Mouse (Mus musculus): ENCODE measurements around the gene B3gnt7. TPM values are rescaled to one million over a fixed set of nuclear protein-coding genes. Genes with fewer than 3 reads are reported as not detected.

B3gnt7 gene
- polyA plus RNA-seq, 1 experiment from 2014 or later = 6.8 TPM

DNA sequence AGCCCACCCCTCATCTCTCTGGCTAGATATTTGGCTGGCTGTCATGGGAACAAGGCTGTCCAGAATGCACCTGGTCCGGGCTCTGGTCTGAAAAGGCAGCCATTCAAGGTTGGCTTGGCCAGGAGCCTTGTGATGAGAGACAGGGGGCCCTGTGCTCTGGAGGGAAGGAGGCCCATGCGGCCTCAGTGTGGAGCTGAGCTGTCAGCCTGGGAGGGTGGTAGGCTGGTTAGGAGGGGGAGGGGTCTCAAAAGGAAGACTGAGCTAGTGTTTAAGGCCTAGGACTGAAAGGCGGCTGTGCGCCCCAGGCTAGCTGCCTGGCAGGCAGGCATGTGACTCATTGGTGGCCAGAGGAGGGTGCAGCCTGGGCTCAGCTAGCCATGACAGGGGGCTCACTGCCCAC, 8.2 kb upstream of the B3gnt7 start:
- no peak; the same call in 1 of the 2 replicates for ATAC-seq (ENCODE audit: low read depth)
- WGBS = 8% methylated on average over 4 of the region's 4 CpGs
- H3K4me1 ChIP-seq (ENCODE audit: control insufficient read depth, insufficient read depth, low read length) = no peaks in the 10 kb centered on the region

DNA sequence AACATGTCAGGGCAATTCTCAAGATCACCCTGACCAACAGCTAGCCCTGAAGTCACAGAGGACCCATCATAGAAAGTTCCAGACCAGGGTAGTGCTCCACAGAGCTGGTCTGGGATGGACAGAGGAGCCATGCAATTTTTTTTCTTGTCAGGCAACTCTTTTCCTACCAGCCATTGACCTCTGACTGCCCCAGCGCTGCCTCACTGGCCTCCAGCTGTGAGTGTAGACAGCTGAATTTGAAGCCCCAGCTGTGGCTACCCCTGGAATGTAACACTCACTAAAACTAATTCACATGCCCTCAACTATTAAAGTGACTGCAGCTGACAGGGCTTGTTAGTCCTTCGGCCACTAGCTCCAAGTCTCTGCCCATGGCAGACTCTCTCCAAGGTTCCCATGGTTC, 2.5 kb upstream of the B3gnt7 start:
- H3K27me3 ChIP-seq (ENCODE audit: control insufficient read depth, insufficient read depth, low read length) = peaks cover 20% of the 10 kb centered on the region; the same call in 1 of the 2 replicates
- no peak overlapping the region for H3K9ac ChIP-seq (replicated peaks; ENCODE audit: low read depth, low read length)
- no peaks in the 10 kb centered on the region for H3K9me3 ChIP-seq (ENCODE audit: control insufficient read depth, low read length)
- no peak overlapping the region for H3K4me3 ChIP-seq (ENCODE audit: low read depth, low read length)
- 0 out of 2 replicates have a peak, but pooled peaks cover 2% of the 10 kb centered on the region for H3K4me1 ChIP-seq (ENCODE audit: control insufficient read depth, insufficient read depth, low read length)
- H3K27ac ChIP-seq (ENCODE audit: low read depth, low read length) = no peak overlapping the region
- no peaks in the 10 kb centered on the region for H3K36me3 ChIP-seq (ENCODE audit: control insufficient read depth, insufficient read depth, low read length)
- no peak for ATAC-seq (ENCODE audit: low read depth)
- H3K4me2 ChIP-seq (ENCODE audit: low read depth, low read length) = no peak overlapping the region
- whole genome bisulfite sequencing = 8% methylated on average over 2 of the region's 2 CpGs

More for the DNA sequence above, 8.2 kb upstream of the B3gnt7 start:
- Histone ChIP-seq H3K9ac (replicated peaks; ENCODE audit: low read depth, low read length) (no peak overlapping the region), H3K4me2 (ENCODE audit: low read depth, low read length) (no peak overlapping the region), H3K9me3 (ENCODE audit: control insufficient read depth, low read length) (no peaks in the 10 kb centered on the region), H3K36me3 (ENCODE audit: control insufficient read depth, insufficient read depth, low read length) (no peaks in the 10 kb centered on the region), H3K27me3 (ENCODE audit: control insufficient read depth, insufficient read depth, low read length) (no peaks in the 10 kb centered on the region), H3K27ac (ENCODE audit: low read depth, low read length) (no peak overlapping the region), H3K4me3 (ENCODE audit: low read depth, low read length) (no peak overlapping the region)

DNA sequence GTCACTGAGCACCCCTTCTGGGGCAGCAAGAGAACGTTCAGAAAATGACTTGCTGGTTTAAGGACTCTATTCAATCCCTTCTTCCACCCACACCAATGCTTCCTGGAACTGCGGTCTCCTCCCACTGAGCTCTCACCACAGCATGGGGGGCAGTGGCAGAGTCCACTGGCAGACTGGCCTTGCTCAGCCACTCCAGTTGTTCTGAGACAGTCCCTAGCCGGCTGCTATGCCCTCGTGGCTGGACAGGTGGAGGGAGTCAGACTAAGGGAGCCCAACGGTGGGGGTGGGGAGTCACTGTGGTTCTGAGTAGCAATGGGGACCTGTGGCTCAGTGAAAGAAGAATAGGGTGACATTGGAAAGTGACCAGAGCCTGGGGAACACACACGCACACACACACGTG, 1.9 kb upstream of the B3gnt7 start:
- H3K9ac ChIP-seq (replicated peaks; ENCODE audit: low read depth, low read length) = no peak overlapping the region
- no peaks in the 10 kb centered on the region for H3K9me3 ChIP-seq (ENCODE audit: control insufficient read depth, low read length)
- no peak overlapping the region for H3K27ac ChIP-seq (ENCODE audit: low read depth, low read length)
- no peak for ATAC-seq (ENCODE audit: low read depth)
- 49% methylated on average over 7 of the region's 7 CpGs for whole genome bisulfite sequencing
- H3K36me3 ChIP-seq (ENCODE audit: control insufficient read depth, insufficient read depth, low read length) = no peaks in the 10 kb centered on the region
- 0 out of 2 replicates have a peak, but pooled peaks cover 2% of the 10 kb centered on the region for H3K4me1 ChIP-seq (ENCODE audit: control insufficient read depth, insufficient read depth, low read length)
- H3K4me3 ChIP-seq (ENCODE audit: low read depth, low read length) = no peak overlapping the region
- H3K4me2 ChIP-seq (ENCODE audit: low read depth, low read length) = no peak overlapping the region
- peaks cover 20% of the 10 kb centered on the region; the same call in 1 of the 2 replicates for H3K27me3 ChIP-seq (ENCODE audit: control insufficient read depth, insufficient read depth, low read length)

DNA sequence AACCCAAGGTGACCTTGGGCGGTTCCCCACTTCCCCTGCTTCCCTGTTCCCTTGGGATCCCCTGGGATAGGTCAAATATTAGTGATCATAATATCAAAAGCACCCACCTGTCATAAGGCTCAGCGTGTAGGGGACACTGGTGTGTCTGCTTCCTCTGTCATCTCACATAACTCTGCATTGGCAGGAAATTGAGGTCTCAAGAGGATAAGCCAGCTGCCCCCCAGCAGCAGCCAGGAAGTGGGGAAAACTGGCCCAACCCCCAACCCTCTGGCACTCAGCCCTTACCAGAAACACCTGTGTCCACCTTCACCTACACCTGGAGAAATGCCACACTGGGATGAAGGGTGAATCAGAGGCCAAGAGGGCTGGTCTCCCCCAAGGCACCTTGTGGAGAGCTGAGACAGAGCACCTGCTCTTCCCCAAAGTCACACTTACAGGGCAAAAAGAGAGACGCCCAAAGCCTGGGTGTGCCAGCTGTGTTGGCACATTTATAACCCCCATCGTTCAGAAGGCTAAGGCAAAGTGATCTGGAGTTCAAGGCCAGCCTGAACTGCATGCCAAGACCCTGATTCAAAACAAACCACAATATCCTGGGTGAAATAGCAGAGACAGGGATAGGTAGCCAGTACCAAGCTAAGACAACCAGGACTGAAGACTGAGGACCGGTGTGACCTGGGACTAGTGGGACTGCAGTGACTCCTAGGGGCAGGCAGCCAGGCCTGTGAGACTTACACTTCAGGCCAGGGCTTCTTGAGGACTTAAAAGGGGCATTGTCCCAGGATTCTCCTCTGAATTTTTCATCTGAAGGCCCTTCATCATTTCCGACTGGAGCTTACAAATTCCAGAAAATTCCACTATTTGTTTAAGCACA, 1.2 kb upstream of the B3gnt7 start:
- Histone ChIP-seq H3K9me3 (ENCODE audit: control insufficient read depth, low read length) (no peaks in the 10 kb centered on the region), H3K4me3 (ENCODE audit: low read depth, low read length) (no peak overlapping the region), H3K4me2 (ENCODE audit: low read depth, low read length) (no peak overlapping the region), H3K27ac (ENCODE audit: low read depth, low read length) (no peak overlapping the region), H3K4me1 (ENCODE audit: control insufficient read depth, insufficient read depth, low read length) (0 out of 2 replicates have a peak, but pooled peaks cover 2% of the 10 kb centered on the region), H3K27me3 (ENCODE audit: control insufficient read depth, insufficient read depth, low read length) (peaks cover 20% of the 10 kb centered on the region; the same call in 1 of the 2 replicates), H3K36me3 (ENCODE audit: control insufficient read depth, insufficient read depth, low read length) (no peaks in the 10 kb centered on the region), H3K9ac (replicated peaks; ENCODE audit: low read depth, low read length) (no peak overlapping the region)
- ATAC-seq (ENCODE audit: low read depth) = no peak
- WGBS = 48% methylated on average over 6 of the region's 6 CpGs

- H3K27me3 ChIP-seq (ENCODE audit: control insufficient read depth, insufficient read depth, low read length) = peaks cover 20% of the 10 kb centered on the region; the same call in 1 of the 2 replicates
- H3K4me2 ChIP-seq (ENCODE audit: low read depth, low read length) = peak overlapping the region; percentile 98
- 0 out of 2 replicates have a peak, but pooled peaks cover 2% of the 10 kb centered on the region for H3K4me1 ChIP-seq (ENCODE audit: control insufficient read depth, insufficient read depth, low read length)
- no peaks in the 10 kb centered on the region for H3K9me3 ChIP-seq (ENCODE audit: control insufficient read depth, low read length)
- no peak overlapping the region for H3K27ac ChIP-seq (ENCODE audit: low read depth, low read length)
- H3K4me3 ChIP-seq (ENCODE audit: low read depth, low read length) = peak overlapping the region; percentile 60
- ATAC-seq (ENCODE audit: low read depth) = peak; percentile 81
- H3K9ac ChIP-seq (replicated peaks; ENCODE audit: low read depth, low read length) = peak overlapping the region; percentile 66
- no peaks in the 10 kb centered on the region for H3K36me3 ChIP-seq (ENCODE audit: control insufficient read depth, insufficient read depth, low read length)
- under 1% methylated on average over 63 of the region's 65 CpGs for WGBS
Measured at GRCm38 (mm10) chr1:86303063-86303872, 636 bp downstream of the B3gnt7 start.

- Histone ChIP-seq H3K9me3 (ENCODE audit: control insufficient read depth, low read length) (no peaks in the 10 kb centered on the region), H3K4me3 (ENCODE audit: low read depth, low read length) (peak overlapping the region; percentile 60), H3K27me3 (ENCODE audit: control insufficient read depth, insufficient read depth, low read length) (peaks cover 20% of the 10 kb centered on the region; the same call in 1 of the 2 replicates), H3K9ac (replicated peaks; ENCODE audit: low read depth, low read length) (peak overlapping the region; percentile 66), H3K4me2 (ENCODE audit: low read depth, low read length) (peak overlapping the region; percentile 98), H3K4me1 (ENCODE audit: control insufficient read depth, insufficient read depth, low read length) (0 out of 2 replicates have a peak, but pooled peaks cover 2% of the 10 kb centered on the region), H3K27ac (ENCODE audit: low read depth, low read length) (no peak overlapping the region), H3K36me3 (ENCODE audit: control insufficient read depth, insufficient read depth, low read length) (no peaks in the 10 kb centered on the region)
- WGBS = 4% methylated on average over 15 of the region's 16 CpGs
- no peak for ATAC-seq (ENCODE audit: low read depth)
Measured at GRCm38 (mm10) chr1:86303873-86304250, 1.2 kb downstream of the B3gnt7 start.

GRCm38 (mm10) chr1:86306686-86307085, 4.1 kb downstream of the B3gnt7 start:
- Histone ChIP-seq H3K9me3 (ENCODE audit: control insufficient read depth, low read length) (no peaks in the 10 kb centered on the region), H3K9ac (replicated peaks; ENCODE audit: low read depth, low read length) (no peak overlapping the region), H3K4me3 (ENCODE audit: low read depth, low read length) (no peak overlapping the region), H3K4me2 (ENCODE audit: low read depth, low read length) (no peak overlapping the region), H3K27me3 (ENCODE audit: control insufficient read depth, insufficient read depth, low read length) (peaks cover 14% of the 10 kb centered on the region; the same call in 1 of the 2 replicates), H3K36me3 (ENCODE audit: control insufficient read depth, insufficient read depth, low read length) (no peaks in the 10 kb centered on the region), H3K4me1 (ENCODE audit: control insufficient read depth, insufficient read depth, low read length) (0 out of 2 replicates have a peak, but pooled peaks cover 2% of the 10 kb centered on the region), H3K27ac (ENCODE audit: low read depth, low read length) (no peak overlapping the region)
- WGBS = 84% methylated on average over 3 of the region's 3 CpGs
- ATAC-seq (ENCODE audit: low read depth) = no peak

- no peak for ATAC-seq (ENCODE audit: low read depth)
- Histone ChIP-seq H3K27ac (ENCODE audit: low read depth, low read length) (no peak overlapping the region), H3K4me3 (ENCODE audit: low read depth, low read length) (no peak overlapping the region), H3K36me3 (ENCODE audit: control insufficient read depth, insufficient read depth, low read length) (no peaks in the 10 kb centered on the region), H3K4me2 (ENCODE audit: low read depth, low read length) (no peak overlapping the region), H3K9me3 (ENCODE audit: control insufficient read depth, low read length) (no peaks in the 10 kb centered on the region), H3K9ac (replicated peaks; ENCODE audit: low read depth, low read length) (no peak overlapping the region), H3K27me3 (ENCODE audit: control insufficient read depth, insufficient read depth, low read length) (peaks cover 11% of the 10 kb centered on the region; the same call in 1 of the 2 replicates), H3K4me1 (ENCODE audit: control insufficient read depth, insufficient read depth, low read length) (0 out of 2 replicates have a peak, but pooled peaks cover 2% of the 10 kb centered on the region)
- 88% methylated on average over 7 of the region's 7 CpGs for WGBS
Measured at GRCm38 (mm10) chr1:86307177-86307762, 4.6 kb downstream of the B3gnt7 start.
